Mouse (Mus musculus): Measurements from ENCODE around the gene Wapl. TPM values are rescaled to one million over a fixed set of nuclear protein-coding genes. Genes with fewer than 3 reads are reported as not detected.

Wapl gene
- total and polyA plus RNA-seq, 3 experiments = 80.4 to 221 (median 100) TPM

- Histone ChIP-seq H3K27me3 (ENCODE audit: control insufficient read depth in 1 of 2, insufficient read depth in 2 of 2, low read length in 2 of 2) (peaks cover 0 to 2% of the 10 kb centered on the region in 2 experiments), H3K4me1 (ENCODE audit: control insufficient read depth in 1 of 2, insufficient read depth in 2 of 2, low read length in 2 of 2) (peaks cover 0 to 10% of the 10 kb centered on the region in 2 experiments; a peak in 2 of 4 replicates), H3K36me3 (ENCODE audit: control insufficient read depth in 1 of 2, insufficient read depth in 2 of 2, low read length in 2 of 2) (peaks cover 0 to 2% of the 10 kb centered on the region in 2 experiments; a peak in 1 of 4 replicates), H3K9ac (ENCODE audit: control insufficient read depth, low read depth, low read length, poor library complexity, severe bottlenecking) (no peak overlapping the region), H3K27ac (ENCODE audit: control insufficient read depth, low read depth, low read length) (no peak overlapping the region), H3K9me3 (replicated peaks; ENCODE audit: insufficient read depth, low read length) (no peaks in the 10 kb centered on the region), H3K4me3 (ENCODE audit: control insufficient read depth in 1 of 2, insufficient read depth in 1 of 2, low read depth in 2 of 2, low read length in 2 of 2) (no peak overlapping the region), H3K79me2 (ENCODE audit: control insufficient read depth, insufficient read depth, low read length, poor library complexity) (no peaks in the 10 kb centered on the region; the same call in 1 of the 2 replicates)
- TF ChIP-seq HCFC1 (IDR thresholded peaks at IDR 0.05; ENCODE audit: low read depth, low read length) (no peak), MEF2A (IDR thresholded peaks at IDR 0.05; ENCODE audit: extremely low read depth, insufficient replicate concordance, low read depth, low read length, poor library complexity, severe bottlenecking) (no peak), RCOR1 (IDR thresholded peaks at IDR 0.05; ENCODE audit: low read depth, low read length) (no peak), ZKSCAN1 (IDR thresholded peaks at IDR 0.05; ENCODE audit: low read depth, low read length) (no peak), ZNF384 (IDR thresholded peaks at IDR 0.05; ENCODE audit: low read depth, low read length) (no peak), BHLHE40 (IDR thresholded peaks at IDR 0.05; ENCODE audit: borderline replicate concordance, low read depth, low read length) (no peak), UBTF (IDR thresholded peaks at IDR 0.05; ENCODE audit: borderline replicate concordance, insufficient read depth, low read depth, low read length) (no peak)
- no peak for DNase-seq (ENCODE audit: low read depth, low spot score)
Observed at GRCm38 (mm10) chr14:34761082-34761959, 87.6 kb downstream of the Wapl start.

GRCm38 (mm10) chr14:34762682-34763081 is 89.0 kb downstream of the Wapl start:
- DNase-seq (ENCODE audit: low read depth, low spot score) = no peak
- Histone ChIP-seq H3K27me3 (ENCODE audit: control insufficient read depth in 1 of 2, insufficient read depth in 2 of 2, low read length in 2 of 2) (peaks cover 0 to 2% of the 10 kb centered on the region in 2 experiments), H3K27ac (ENCODE audit: control insufficient read depth, low read depth, low read length) (no peak overlapping the region), H3K36me3 (ENCODE audit: control insufficient read depth in 1 of 2, insufficient read depth in 2 of 2, low read length in 2 of 2) (peaks cover 0 to 2% of the 10 kb centered on the region in 2 experiments; a peak in 1 of 4 replicates), H3K9me3 (replicated peaks; ENCODE audit: insufficient read depth, low read length) (no peaks in the 10 kb centered on the region), H3K4me1 (ENCODE audit: control insufficient read depth in 1 of 2, insufficient read depth in 2 of 2, low read length in 2 of 2) (peaks cover 0 to 10% of the 10 kb centered on the region in 2 experiments; a peak in 2 of 4 replicates), H3K4me3 (ENCODE audit: control insufficient read depth in 1 of 2, insufficient read depth in 1 of 2, low read depth in 2 of 2, low read length in 2 of 2) (no peak overlapping the region), H3K79me2 (ENCODE audit: control insufficient read depth, insufficient read depth, low read length, poor library complexity) (no peaks in the 10 kb centered on the region; the same call in 1 of the 2 replicates), H3K9ac (ENCODE audit: control insufficient read depth, low read depth, low read length, poor library complexity, severe bottlenecking) (no peak overlapping the region)
- no peak for TF ChIP-seq ELF1 (IDR thresholded peaks at IDR 0.05; ENCODE audit: low read depth, low read length)
- TF ChIP-seq POLR2A (IDR thresholded peaks at IDR 0.05; ENCODE audit: control insufficient read depth in 1 of 2, insufficient read depth in 1 of 2, low read depth in 1 of 2, low read length in 2 of 2, poor library complexity in 1 of 2) = no peak
- TF ChIP-seq TAL1 (IDR thresholded peaks at IDR 0.05; ENCODE audit: low read length) = no peak
- TF ChIP-seq NRF1 (IDR thresholded peaks at IDR 0.05; ENCODE audit: insufficient read depth, low read depth, low read length, poor library complexity, severe bottlenecking) = no peak
- TF ChIP-seq GABPA (IDR thresholded peaks at IDR 0.05; ENCODE audit: low read depth, low read length) = no peak
- TF ChIP-seq CHD1 (IDR thresholded peaks at IDR 0.05; ENCODE audit: low read depth, low read length) = no peak
